Mouse (Mus musculus): ENCODE results near the gene Gm21188.
"Not testable (repeated sequence)": the region's sequence is repeated elsewhere in the genome, so short reads cannot be mapped to it uniquely, and the experiment has no call there.

Gm21188 gene

GRCm38 (mm10) chr13:120026373-120026772, 25.6 kb downstream of the Gm21188 start:
- peak; percentile 46 for DNase-seq

GRCm38 (mm10) chr13:120025576-120025975, 26.4 kb downstream of the Gm21188 start:
- DNase-seq: peak; percentile 42

GRCm38 (mm10) chr13:120025004-120025403, 27.0 kb downstream of the Gm21188 start:
- not testable (repeated sequence) for DNase-seq

GRCm38 (mm10) chr13:120024581-120024980, 27.4 kb downstream of the Gm21188 start:
- not testable (repeated sequence) for DNase-seq

- not testable (repeated sequence) for DNase-seq
Observed at GRCm38 (mm10) chr13:120021477-120021876, 30.5 kb downstream of the Gm21188 start.

GRCm38 (mm10) chr13:120015348-120016007, 36.5 kb downstream of the Gm21188 start:
- not testable (repeated sequence) for DNase-seq

GRCm38 (mm10) chr13:120013962-120014361, 38.0 kb downstream of the Gm21188 start:
- DNase-seq: not testable (repeated sequence)

- not testable (repeated sequence) for DNase-seq
Observed at GRCm38 (mm10) chr13:120013544-120013943, 38.5 kb downstream of the Gm21188 start.

- not testable (repeated sequence) for DNase-seq
Observed at GRCm38 (mm10) chr13:120010068-120010467, 41.9 kb downstream of the Gm21188 start.

- DNase-seq: not testable (repeated sequence)
Observed at GRCm38 (mm10) chr13:119999215-119999614, 52.8 kb downstream of the Gm21188 start.

GRCm38 (mm10) chr13:119998442-119999086, 53.4 kb downstream of the Gm21188 start:
- DNase-seq: not testable (repeated sequence)

GRCm38 (mm10) chr13:119991917-119992496, 60.0 kb downstream of the Gm21188 start:
- DNase-seq: not testable (repeated sequence)

- not testable (repeated sequence) for DNase-seq
Observed at GRCm38 (mm10) chr13:119991264-119991663, 60.7 kb downstream of the Gm21188 start.
